Mouse (Mus musculus) kidney, adult 18-20 months (tissue): ENCODE results near the gene Disc1.

Experiments
- DNase-seq: peaks from one replicate; pipeline ENCODE4 v3.0.0; 2021

Disc1 gene

GRCm38 (mm10) chr8:125226989-125227624, 173.1 kb downstream of the Disc1 start:
- DNase-seq = peak; percentile 38

- no peak for DNase-seq
Measured at GRCm38 (mm10) chr8:125230526-125231131, 176.6 kb downstream of the Disc1 start.

GRCm38 (mm10) chr8:125232724-125233123, 178.7 kb downstream of the Disc1 start:
- DNase-seq = no peak

- DNase-seq = no peak
Measured at GRCm38 (mm10) chr8:125235898-125236835, 182.2 kb downstream of the Disc1 start.

GRCm38 (mm10) chr8:125240763-125241162, 186.8 kb downstream of the Disc1 start:
- no peak for DNase-seq

GRCm38 (mm10) chr8:125242382-125242781, 188.4 kb downstream of the Disc1 start:
- no peak for DNase-seq

- DNase-seq = no peak
Measured at GRCm38 (mm10) chr8:125242921-125243320, 188.9 kb downstream of the Disc1 start.

GRCm38 (mm10) chr8:125246737-125247292, 192.8 kb downstream of the Disc1 start:
- DNase-seq = no peak

- DNase-seq = no peak
Measured at GRCm38 (mm10) chr8:125247349-125247748, 193.4 kb downstream of the Disc1 start.

- DNase-seq = no peak
Measured at GRCm38 (mm10) chr8:125252946-125253345, 199.0 kb downstream of the Disc1 start.

- DNase-seq = no peak
Measured at GRCm38 (mm10) chr8:125253505-125254180, 199.6 kb downstream of the Disc1 start.

- peak; percentile 77 for DNase-seq
Measured at GRCm38 (mm10) chr8:125254188-125255005, 200.4 kb downstream of the Disc1 start.

- DNase-seq = no peak
Measured at GRCm38 (mm10) chr8:125255006-125255685, 201.2 kb downstream of the Disc1 start.

- DNase-seq = no peak
Measured at GRCm38 (mm10) chr8:125257660-125258059, 203.7 kb downstream of the Disc1 start.

- DNase-seq = no peak
Measured at GRCm38 (mm10) chr8:125258806-125259500, 205.0 kb downstream of the Disc1 start.

GRCm38 (mm10) chr8:125268181-125268705, 214.2 kb downstream of the Disc1 start:
- no peak for DNase-seq

GRCm38 (mm10) chr8:125270292-125270691, 216.3 kb downstream of the Disc1 start:
- DNase-seq = no peak

- no peak for DNase-seq
Measured at GRCm38 (mm10) chr8:125271357-125271756, 217.4 kb downstream of the Disc1 start.

- DNase-seq = no peak
Measured at GRCm38 (mm10) chr8:125272089-125272866, 218.3 kb downstream of the Disc1 start.
